Mouse (Mus musculus) small intestine, adult 2 months (tissue): ENCODE results near the gene Aup1. TPM values are rescaled to one million over a fixed set of nuclear protein-coding genes. Genes with fewer than 3 reads are reported as not detected.

Source experiments
- H3K27ac ChIP-seq: fragments of 200-500 bp; 2 replicates; pipeline ENCODE4 v1.5.1; 2012; ENCODE audit warnings: low read depth, low read length, control low read depth, inconsistent platforms; ENCODE audit not compliant: insufficient read depth
- H3K27me3 ChIP-seq: fragments of 200-500 bp; 2 replicates; pipeline ENCODE4 v1.6.1; 2012; ENCODE audit warnings: mild to moderate bottlenecking, moderate library complexity, low read length, inconsistent platforms; ENCODE audit not compliant: control insufficient read depth, insufficient read depth
- H3K36me3 ChIP-seq: fragments of 200-500 bp; 2 replicates; pipeline ENCODE4 v1.6.1; 2012; ENCODE audit warnings: mild to moderate bottlenecking, low read length, control low read depth, inconsistent platforms; ENCODE audit not compliant: control insufficient read depth, insufficient read depth
- H3K4me1 ChIP-seq: fragments of 200-500 bp; 2 replicates; pipeline ENCODE4 v1.6.1; 2012; ENCODE audit warnings: low read length, inconsistent platforms, mixed read lengths; ENCODE audit not compliant: control insufficient read depth, insufficient read depth, insufficient read length
- H3K4me3 ChIP-seq: fragments of 200-500 bp; 2 replicates; pipeline ENCODE4 v1.5.1; 2012; ENCODE audit warnings: low read depth, mild to moderate bottlenecking, control low read depth, inconsistent platforms, low read length, moderate library complexity
- CTCF ChIP-seq: fragments of 200-500 bp; IDR thresholded peaks from 2 replicates; pipeline ENCODE4 v1.5.1; 2012; ENCODE audit warnings: low read depth, mild to moderate bottlenecking, control low read depth, inconsistent platforms, low read length, moderate library complexity, mixed read lengths; ENCODE audit not compliant: insufficient replicate concordance, insufficient read length; ENCODE audit errors: extremely low read depth
- POLR2A ChIP-seq: fragments of 200-500 bp; IDR thresholded peaks from 2 replicates; pipeline ENCODE4 v1.6.1; 2012; ENCODE audit warnings: low read depth, mild to moderate bottlenecking, control low read depth, inconsistent platforms, low read length, moderate library complexity
- WGBS: fragments of 180-500 bp; shearing (Covaris S2); methylation state at CpG from one replicate; pipeline ENCODE4 v1.1.7; 2018; 5-methylcytosine and 5-hydroxymethylcytosine counted together
- polyA plus RNA-seq: library from polyadenylated mRNA; depleted of rRNA; stranded (reverse); fragments of >200 nt; gene quantifications from 2 replicates; pipeline ENCODE4 v1.2.3, GENCODE M21; 2012

Aup1 gene
- polyA plus RNA-seq, 1 experiment = 694 TPM

DNA sequence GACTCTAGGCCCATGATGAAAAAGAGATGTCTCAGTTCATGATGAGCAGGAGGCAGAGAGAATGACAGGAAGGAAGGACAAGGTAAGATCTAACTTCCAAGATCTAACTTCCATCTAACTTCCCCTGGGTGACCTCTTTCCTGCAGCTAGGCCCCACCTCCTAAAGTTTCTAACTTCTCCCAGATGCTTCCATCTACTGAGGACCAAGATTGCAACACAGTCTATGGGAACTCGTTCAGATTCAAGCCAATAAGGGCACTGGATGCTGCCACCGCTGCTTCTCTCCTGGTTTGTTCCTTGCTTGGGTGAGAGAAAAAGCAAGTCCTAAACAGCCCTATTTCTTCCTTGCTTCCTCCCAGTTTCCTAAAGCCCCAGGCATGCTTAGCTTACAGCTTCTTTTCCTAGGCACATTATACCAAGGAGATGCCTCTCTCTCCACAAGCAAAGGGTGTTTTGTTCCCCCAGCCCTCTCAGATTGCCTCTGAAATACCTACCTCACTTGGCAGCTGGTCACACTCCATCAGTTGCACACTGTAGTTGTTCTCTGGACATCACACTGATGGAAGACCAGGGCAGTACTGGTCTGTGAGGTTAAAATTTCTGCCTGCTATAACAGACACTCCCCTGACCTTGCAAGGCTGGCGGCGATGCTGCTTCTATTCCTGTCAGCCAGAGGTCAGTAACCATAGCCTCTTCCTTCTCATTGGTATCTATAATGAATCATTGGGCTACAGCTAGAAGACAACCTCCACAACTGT, 33.3 kb upstream of the Aup1 start:
- no peak overlapping the region for H3K27ac ChIP-seq
- WGBS = 84% methylated on average over 4 of the region's 4 CpGs
- no peaks in the 10 kb centered on the region for H3K27me3 ChIP-seq
- TF ChIP-seq POLR2A (no peak), CTCF (no peak)
- no peaks in the 10 kb centered on the region for H3K36me3 ChIP-seq
- H3K4me1 ChIP-seq = peaks cover 11% of the 10 kb centered on the region; the same call in 1 of the 2 replicates
- H3K4me3 ChIP-seq = no peak overlapping the region

DNA sequence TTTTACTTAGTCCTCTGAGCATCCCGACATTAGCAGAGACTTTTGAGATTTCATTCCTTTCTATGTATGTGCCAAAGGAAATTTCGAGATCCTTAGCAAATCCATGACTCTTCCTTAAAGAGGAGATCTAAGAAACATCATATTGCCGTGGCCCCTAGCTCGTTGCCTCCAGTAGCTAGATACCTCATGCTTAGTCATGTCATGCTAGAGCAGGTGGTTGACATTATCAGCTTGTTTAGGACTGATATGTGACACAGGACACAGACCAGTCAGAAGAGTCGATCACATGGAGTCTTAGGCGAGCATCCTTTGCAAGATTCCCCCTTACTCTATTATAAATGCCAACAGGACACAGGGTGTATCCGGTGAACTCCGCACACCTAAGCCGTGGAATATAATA, 31.3 kb upstream of the Aup1 start:
- Histone ChIP-seq H3K4me3 (no peak overlapping the region), H3K27me3 (no peaks in the 10 kb centered on the region), H3K36me3 (no peaks in the 10 kb centered on the region), H3K27ac (no peak overlapping the region), H3K4me1 (no peaks in the 10 kb centered on the region)
- TF ChIP-seq POLR2A (no peak), CTCF (no peak)
- WGBS = 84% methylated on average over 9 of the region's 9 CpGs

DNA sequence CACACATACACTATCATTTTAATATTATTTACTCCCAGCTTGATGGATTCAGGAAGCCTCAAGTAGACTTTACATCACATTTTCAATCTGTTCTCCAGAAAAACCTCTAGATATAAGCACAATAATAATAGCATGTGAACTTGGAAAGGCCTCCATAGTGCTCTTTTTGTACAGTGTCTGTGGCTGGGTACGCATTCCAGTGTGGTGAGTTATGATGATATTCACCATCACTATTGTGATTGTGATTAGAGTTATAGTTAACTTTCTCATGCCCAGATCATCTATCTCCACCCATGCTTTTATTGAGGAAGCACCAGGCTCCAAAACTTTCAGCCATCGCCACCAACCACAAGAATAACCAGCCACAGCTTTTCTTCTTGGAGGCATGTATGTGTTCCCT, 30.5 kb upstream of the Aup1 start:
- no peak overlapping the region for H3K27ac ChIP-seq
- no peaks in the 10 kb centered on the region for H3K36me3 ChIP-seq
- no peak for TF ChIP-seq POLR2A
- 88% methylated on average over 2 of the region's 2 CpGs for WGBS
- no peaks in the 10 kb centered on the region for H3K27me3 ChIP-seq
- no peak overlapping the region for H3K4me3 ChIP-seq
- H3K4me1 ChIP-seq = no peaks in the 10 kb centered on the region

DNA sequence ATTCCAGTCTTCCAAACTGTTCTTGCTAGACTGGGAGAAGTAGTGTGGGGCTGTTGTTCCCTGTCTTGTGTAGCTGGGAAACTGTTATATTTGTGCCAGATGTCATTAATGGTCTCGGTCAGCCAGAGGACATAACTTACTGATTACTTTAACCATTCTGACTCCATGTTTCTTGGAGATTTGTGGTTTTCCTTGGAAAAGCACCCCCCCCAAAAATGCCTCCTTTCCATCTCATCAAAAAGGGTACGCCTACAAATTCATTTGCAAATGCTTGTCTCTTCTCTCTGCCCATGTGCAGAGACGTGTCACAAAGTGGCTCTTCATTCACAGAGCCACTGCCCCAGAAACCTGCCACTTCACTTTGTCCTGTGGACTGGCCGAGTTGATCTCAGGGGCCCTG, 29.9 kb upstream of the Aup1 start:
- 70% methylated on average over 4 of the region's 4 CpGs for WGBS
- no peaks in the 10 kb centered on the region for H3K4me1 ChIP-seq
- no peaks in the 10 kb centered on the region for H3K27me3 ChIP-seq
- no peak overlapping the region for H3K27ac ChIP-seq
- no peak for TF ChIP-seq POLR2A
- no peak for TF ChIP-seq CTCF
- no peaks in the 10 kb centered on the region for H3K36me3 ChIP-seq
- no peak overlapping the region for H3K4me3 ChIP-seq

DNA sequence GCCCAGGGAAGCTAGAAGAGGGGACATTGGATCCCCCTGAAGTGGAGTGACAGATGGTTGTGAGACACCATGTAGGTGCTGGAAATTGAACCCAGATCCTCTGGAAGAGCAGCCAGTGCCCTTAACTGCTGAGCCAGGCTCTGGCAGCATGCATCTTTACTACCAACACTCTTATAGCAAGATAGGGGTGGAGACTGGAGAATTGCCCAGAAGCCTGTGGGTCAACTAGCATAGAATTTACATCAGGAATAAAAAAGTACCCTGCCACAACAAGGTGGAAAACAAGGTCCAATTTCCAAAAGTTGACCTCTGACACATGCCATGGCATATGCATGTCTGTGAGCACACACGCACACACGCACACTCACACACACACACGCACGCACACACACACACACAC, 29.1 kb upstream of the Aup1 start:
- no peaks in the 10 kb centered on the region for H3K36me3 ChIP-seq
- no peak overlapping the region for H3K4me3 ChIP-seq
- no peak for TF ChIP-seq POLR2A
- TF ChIP-seq CTCF = no peak
- 89% methylated on average over 4 of the region's 4 CpGs for WGBS
- no peaks in the 10 kb centered on the region for H3K4me1 ChIP-seq
- H3K27me3 ChIP-seq = no peaks in the 10 kb centered on the region
- H3K27ac ChIP-seq = no peak overlapping the region

DNA sequence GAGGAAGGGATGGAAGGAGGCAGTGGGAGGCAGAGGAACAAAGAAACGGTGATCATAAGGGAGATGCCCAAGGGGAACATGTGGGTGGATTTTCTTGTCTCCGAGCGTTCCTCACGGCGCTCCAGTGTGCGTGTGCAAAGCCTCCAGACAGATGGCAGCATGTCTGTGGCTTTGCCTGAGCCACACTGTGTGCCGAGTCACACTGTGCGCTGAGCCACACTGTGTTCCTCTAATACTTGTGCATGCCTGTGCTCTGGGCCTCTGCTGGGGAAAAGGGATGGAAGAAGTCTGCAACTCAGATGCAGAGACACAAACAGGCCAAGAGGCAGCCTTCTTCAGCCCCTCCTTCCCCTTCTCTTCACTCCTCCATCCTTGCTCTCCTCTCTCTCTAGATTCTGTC, 27.0 kb upstream of the Aup1 start:
- Histone ChIP-seq H3K27me3 (no peaks in the 10 kb centered on the region), H3K36me3 (peaks cover 6% of the 10 kb centered on the region; the same call in 1 of the 2 replicates), H3K27ac (no peak overlapping the region), H3K4me1 (0 out of 2 replicates have a peak, but pooled peaks cover 2% of the 10 kb centered on the region), H3K4me3 (no peak overlapping the region)
- TF ChIP-seq POLR2A = no peak
- TF ChIP-seq CTCF = no peak
- WGBS = 77% methylated on average over 8 of the region's 8 CpGs

DNA sequence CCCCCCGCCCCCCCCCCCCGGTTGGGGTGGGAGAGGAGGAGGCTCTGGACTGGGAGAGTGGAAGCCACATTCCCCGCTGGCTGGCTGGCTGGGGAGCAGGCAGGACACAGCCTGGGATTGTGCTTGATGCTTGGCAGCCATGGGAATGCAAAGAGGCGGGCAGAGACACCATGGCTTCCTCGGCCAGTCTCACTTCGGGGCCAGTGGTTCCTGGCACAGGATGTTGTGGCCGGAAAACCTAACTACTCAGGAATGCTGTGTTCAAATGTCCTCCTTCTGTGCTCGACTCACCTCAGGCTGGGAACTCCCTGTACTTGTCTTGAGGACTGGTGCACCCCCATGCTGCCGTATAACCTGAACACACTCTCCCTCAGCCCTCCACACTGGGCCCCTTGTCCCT, 26.6 kb upstream of the Aup1 start:
- Histone ChIP-seq H3K27ac (no peak overlapping the region), H3K4me1 (peaks cover 2% of the 10 kb centered on the region; the same call in 1 of the 2 replicates), H3K27me3 (no peaks in the 10 kb centered on the region), H3K36me3 (peaks cover 6% of the 10 kb centered on the region; the same call in 1 of the 2 replicates), H3K4me3 (no peak overlapping the region)
- TF ChIP-seq POLR2A (no peak), CTCF (no peak)
- WGBS = 64% methylated on average over 7 of the region's 9 CpGs
